Mouse (Mus musculus) forebrain, postnatal 0 days (tissue): Measurements from ENCODE around the gene Rabl2. TPM values are rescaled to one million over a fixed set of nuclear protein-coding genes. Genes with fewer than 3 reads are reported as not detected.

Experiments
- ATAC-seq: fragments of 200-750 bp; cut with Nextera tagmentation; 2 replicates; pipeline ENCODE4 v1.8.0; 2017; ENCODE audit warnings: mild to moderate bottlenecking, moderate library complexity
- DNase-seq: peaks from one replicate; pipeline ENCODE4 v3.0.0-alpha.2; 2015
- H3K27ac ChIP-seq: fragments of 300-500 bp; sonication (generic); 2 replicates; pipeline ENCODE4 v1.5.1; 2014; ENCODE audit warnings: low read depth, mild to moderate bottlenecking, antibody characterized with exemption, low read length, moderate library complexity, mixed read lengths
- H3K27me3 ChIP-seq: fragments of 300-500 bp; sonication (generic); 2 replicates; pipeline ENCODE4 v1.6.1; 2014; ENCODE audit warnings: mild to moderate bottlenecking, low read length, mixed read lengths; ENCODE audit not compliant: insufficient read depth
- H3K36me3 ChIP-seq: fragments of 300-500 bp; sonication (generic); 2 replicates; pipeline ENCODE4 v1.6.1; 2014; ENCODE audit warnings: mild to moderate bottlenecking, moderate library complexity; ENCODE audit not compliant: insufficient read depth
- H3K4me1 ChIP-seq: fragments of 300-500 bp; sonication (generic); 2 replicates; pipeline ENCODE4 v1.6.1; 2014; ENCODE audit warnings: antibody characterized with exemption; ENCODE audit not compliant: insufficient read depth
- H3K4me2 ChIP-seq: fragments of 300-500 bp; sonication (generic); 2 replicates; pipeline ENCODE4 v1.6.1; 2014; ENCODE audit warnings: low read depth, mild to moderate bottlenecking, moderate library complexity
- H3K4me3 ChIP-seq: fragments of 300-500 bp; sonication (generic); 2 replicates; pipeline ENCODE4 v1.5.1; 2014; ENCODE audit warnings: low read depth, low read length, mixed read lengths
- H3K9ac ChIP-seq: fragments of 300-500 bp; sonication (generic); 2 replicates; pipeline ENCODE4 v1.6.1; 2014; ENCODE audit warnings: mild to moderate bottlenecking
- H3K9me3 ChIP-seq: fragments of 300-500 bp; sonication (generic); 2 replicates; pipeline ENCODE4 v1.6.1; 2016; ENCODE audit warnings: low read length
- CTCF ChIP-seq: sonication (generic); IDR thresholded peaks from 2 replicates; pipeline ENCODE4 v1.5.1; 2016; ENCODE audit warnings: antibody characterized with exemption, control low read depth, low read depth
- WGBS: fragments of 180-500 bp; shearing (Covaris S2); extraction: QIAGEN DNeasy Blood & Tissue Kit; methylation state at CpG from one replicate; pipeline ENCODE4 v1.1.7; 2014; 5-methylcytosine and 5-hydroxymethylcytosine counted together
- polyA plus RNA-seq: library from polyadenylated mRNA; unstranded; fragments of >200 nt; fragmentation: Nextera tagmentation; extraction: Ambion mirVana; gene quantifications from 2 replicates; pipeline ENCODE4 v1.2.1, GENCODE M21; 2015
- total RNA-seq: library from RNA; depleted of rRNA; stranded (reverse); fragments of >200 nt; gene quantifications from 2 replicates; pipeline ENCODE4 v1.2.3, GENCODE M21; 2014; rRNA removed

Gene Rabl2
- total RNA-seq = 38.6 and 51.3 TPM in 2 replicates
- polyA plus RNA-seq = 62.4 and 62.6 TPM in 2 replicates

DNA sequence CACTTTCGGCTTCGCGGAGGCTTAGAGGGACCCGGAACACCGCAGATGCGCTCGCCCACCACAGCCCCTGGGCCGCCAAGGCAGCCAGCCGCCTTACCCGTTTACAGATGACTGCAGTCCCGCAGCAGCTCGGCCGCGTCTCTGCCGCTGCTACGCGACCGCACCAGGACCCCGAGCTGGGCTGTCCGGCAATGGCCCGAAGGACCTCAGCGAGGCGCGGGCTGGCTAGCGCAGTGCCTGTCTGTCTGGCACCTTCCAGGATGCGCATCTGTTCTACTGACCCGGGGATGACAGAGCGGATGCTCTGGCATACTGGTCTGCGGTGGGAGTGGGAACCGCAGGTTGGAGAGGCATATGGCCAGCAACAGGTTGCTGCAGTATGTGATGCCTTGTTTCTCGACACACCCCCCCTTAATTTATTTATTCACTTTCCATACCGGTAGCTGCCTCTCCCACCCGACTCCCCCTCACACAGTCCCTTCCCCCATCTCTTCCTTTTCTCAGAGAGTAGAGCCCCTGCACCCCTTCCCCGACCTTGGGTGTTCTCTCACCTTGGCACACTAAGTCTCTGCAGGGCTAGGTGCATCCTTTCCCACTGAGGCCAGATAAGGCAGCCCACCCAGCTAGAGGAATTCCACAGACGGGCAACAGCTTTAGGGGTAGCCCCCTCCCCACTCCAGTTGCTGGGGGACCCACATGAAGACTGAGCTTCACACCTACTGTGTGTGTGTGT, at the start of gene Rabl2:
TSS of gene Rabl2 (minus strand) at position 201 of the 733 bp plus-strand sequence.
- 2% methylated on average over 35 of the region's 35 CpGs for WGBS
- Histone ChIP-seq H3K9ac (peak within 1 kb of the TSS; percentile 72), H3K36me3 (peaks cover 7% of the 10 kb centered on the region; the same call in 1 of the 2 replicates), H3K27ac (peak within 1 kb of the TSS; percentile 80), H3K9me3 (no peaks in the 10 kb centered on the region), H3K4me2 (peak within 1 kb of the TSS; percentile 91), H3K4me3 (peak within 1 kb of the TSS; percentile 70), H3K4me1 (peaks cover 5% of the 10 kb centered on the region; the same call in 1 of the 2 replicates), H3K27me3 (no peaks in the 10 kb centered on the region)
- DNase-seq = peak; percentile 91
- peak; percentile 96 for ATAC-seq
- TF ChIP-seq CTCF = peak; percentile 38; the same call in 1 of the 2 replicates

DNA sequence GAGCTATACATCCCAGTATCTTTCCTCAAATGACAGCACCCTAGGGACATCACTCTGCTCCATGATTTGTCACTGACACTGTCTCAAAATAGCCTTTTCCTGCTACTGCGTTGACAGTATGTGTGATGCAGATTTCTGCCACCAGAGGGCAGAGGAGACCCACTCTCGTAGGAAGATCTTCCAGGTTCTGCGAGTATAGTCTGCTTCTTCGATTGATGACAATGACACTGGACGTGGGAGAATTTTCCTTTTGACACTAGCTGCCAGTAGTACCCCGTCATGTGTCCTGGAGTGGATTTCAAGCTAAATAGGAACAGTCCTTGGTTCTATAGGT, 31.9 kb upstream of the Rabl2 start:
- H3K36me3 ChIP-seq = no peaks in the 10 kb centered on the region
- H3K27ac ChIP-seq = no peak overlapping the region
- ATAC-seq = peak; percentile 68
- TF ChIP-seq CTCF = peak; percentile 99
- 2% methylated on average over 6 of the region's 6 CpGs for WGBS
- no peaks in the 10 kb centered on the region for H3K9me3 ChIP-seq
- H3K9ac ChIP-seq = no peak overlapping the region
- H3K4me2 ChIP-seq = no peak overlapping the region
- H3K4me3 ChIP-seq = no peak overlapping the region
- no peaks in the 10 kb centered on the region for H3K27me3 ChIP-seq
- H3K4me1 ChIP-seq = no peaks in the 10 kb centered on the region
- DNase-seq = peak; percentile 91

DNA sequence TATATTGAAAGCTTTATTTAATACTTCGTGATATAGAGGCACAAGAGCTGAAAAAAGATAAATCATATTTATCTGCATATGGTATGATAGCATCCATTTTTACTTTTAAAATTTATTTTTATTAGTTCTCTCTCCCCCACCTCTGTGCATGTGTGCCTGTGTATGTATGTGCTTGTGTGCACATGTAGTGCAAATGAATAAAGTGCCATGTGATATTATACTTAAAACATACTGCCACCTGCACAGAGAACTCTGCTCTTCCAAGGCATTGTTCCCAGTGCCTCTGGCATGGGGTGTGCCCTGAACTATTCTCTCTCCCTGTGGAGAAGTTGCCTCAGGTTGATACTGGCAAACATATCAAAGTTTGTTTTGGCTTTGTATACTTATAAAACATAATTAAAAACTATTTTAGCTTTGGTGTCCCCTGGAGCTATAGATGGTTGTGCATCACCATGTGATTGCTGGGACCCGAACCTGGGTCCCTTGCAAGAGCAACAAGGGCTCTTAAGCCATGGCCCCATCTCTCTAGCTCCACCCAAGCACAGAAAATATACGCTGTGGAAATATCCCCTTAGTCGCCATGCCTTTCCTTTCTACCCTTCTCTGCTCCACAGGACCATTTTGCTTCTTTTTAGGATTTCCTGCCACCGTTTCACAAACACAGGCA, 31.4 kb upstream of the Rabl2 start:
- Histone ChIP-seq H3K9ac (no peak overlapping the region), H3K9me3 (no peaks in the 10 kb centered on the region), H3K4me3 (no peak overlapping the region), H3K27me3 (no peaks in the 10 kb centered on the region), H3K36me3 (no peaks in the 10 kb centered on the region), H3K4me1 (no peaks in the 10 kb centered on the region), H3K4me2 (no peak overlapping the region), H3K27ac (no peak overlapping the region)
- ATAC-seq = no peak
- no peak for DNase-seq
- TF ChIP-seq CTCF = no peak
- 62% methylated on average over 5 of the region's 5 CpGs for WGBS

DNA sequence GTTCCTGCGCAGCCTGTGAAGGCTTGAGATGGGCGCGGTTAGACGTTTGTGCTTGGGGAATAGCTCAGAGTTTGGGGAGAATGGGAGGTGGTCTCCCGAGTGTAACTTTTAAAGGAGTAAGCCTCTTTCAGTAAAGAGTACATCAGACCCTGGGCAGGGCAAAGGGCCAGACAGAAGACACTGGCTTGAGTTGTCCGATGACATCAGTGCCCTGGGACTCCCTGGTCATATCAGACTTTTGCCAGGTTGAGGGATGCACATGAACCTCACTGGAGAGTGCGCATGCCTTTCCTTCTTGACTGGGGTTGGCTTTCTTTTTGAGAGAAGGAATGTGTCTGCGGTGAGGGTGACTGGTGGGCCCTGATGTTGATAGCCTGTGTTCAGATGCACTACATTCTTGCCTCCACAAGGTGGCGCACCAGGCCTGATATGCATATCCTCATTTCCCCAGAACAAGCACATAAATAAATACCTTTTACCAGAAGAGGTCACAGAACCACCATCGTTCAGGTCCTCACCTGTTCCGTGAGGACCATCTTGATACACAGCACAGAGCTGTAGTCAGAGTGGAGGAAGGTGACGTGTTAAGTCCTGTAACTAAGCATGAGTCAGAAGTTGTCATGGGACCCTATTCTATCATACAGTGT, 30.7 kb upstream of the Rabl2 start:
- peak; percentile 62 for ATAC-seq
- Histone ChIP-seq H3K36me3 (no peaks in the 10 kb centered on the region), H3K4me1 (no peaks in the 10 kb centered on the region), H3K27me3 (no peaks in the 10 kb centered on the region), H3K4me2 (no peak overlapping the region), H3K4me3 (no peak overlapping the region), H3K9ac (no peak overlapping the region), H3K27ac (no peak overlapping the region), H3K9me3 (no peaks in the 10 kb centered on the region)
- peak; percentile 82 for DNase-seq
- TF ChIP-seq CTCF = peak; percentile 95
- WGBS = 70% methylated on average over 12 of the region's 12 CpGs

DNA sequence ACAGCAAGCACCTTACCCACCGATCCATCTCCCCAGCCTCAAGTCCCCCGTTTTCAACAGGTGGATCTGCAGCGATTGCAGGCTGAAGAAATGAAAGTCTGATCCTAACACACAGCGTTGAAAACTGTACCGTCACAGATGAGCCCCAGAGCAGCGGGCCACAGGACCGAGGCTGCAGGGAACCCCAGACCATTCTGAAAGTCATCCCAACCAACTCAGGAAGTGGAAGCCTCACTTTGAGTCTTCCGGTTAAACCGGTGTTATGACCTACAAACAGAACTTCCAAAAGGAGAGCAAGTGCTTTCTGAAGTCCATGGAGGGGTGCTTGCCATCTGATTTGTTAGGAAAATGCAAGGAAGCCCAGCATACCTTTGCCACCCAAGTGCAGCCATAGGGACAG, 16.2 kb upstream of the Rabl2 start:
- no peak for DNase-seq
- no peaks in the 10 kb centered on the region for H3K27me3 ChIP-seq
- no peak overlapping the region for H3K4me2 ChIP-seq
- no peaks in the 10 kb centered on the region for H3K36me3 ChIP-seq
- no peaks in the 10 kb centered on the region for H3K4me1 ChIP-seq
- no peak overlapping the region for H3K4me3 ChIP-seq
- H3K9me3 ChIP-seq = no peaks in the 10 kb centered on the region
- TF ChIP-seq CTCF = no peak
- 88% methylated on average over 9 of the region's 9 CpGs for WGBS
- no peak for ATAC-seq
- no peak overlapping the region for H3K9ac ChIP-seq
- H3K27ac ChIP-seq = no peak overlapping the region

GRCm38 (mm10) chr15:89607480-89607879, 15.8 kb upstream of the Rabl2 start:
- Histone ChIP-seq H3K4me2 (no peak overlapping the region), H3K4me1 (no peaks in the 10 kb centered on the region), H3K27me3 (no peaks in the 10 kb centered on the region), H3K9ac (no peak overlapping the region), H3K36me3 (no peaks in the 10 kb centered on the region), H3K4me3 (no peak overlapping the region), H3K27ac (no peak overlapping the region), H3K9me3 (no peaks in the 10 kb centered on the region)
- no peak for TF ChIP-seq CTCF
- WGBS = 90% methylated on average over 8 of the region's 8 CpGs
- ATAC-seq (no peak), DNase-seq (no peak)
